Mouse (Mus musculus) heart, embryonic 16.5 days (tissue): ENCODE measurements around the gene Cyp2f2. TPM values are rescaled to one million over a fixed set of nuclear protein-coding genes. Genes with fewer than 3 reads are reported as not detected.

Source experiments
- ATAC-seq: fragments of 200-750 bp; cut with Nextera tagmentation; replicated peaks from 2 replicates; pipeline ENCODE4 v1.8.0; 2017; ENCODE audit warnings: moderate number of reproducible peaks; ENCODE audit not compliant: insufficient read depth, low FRiP score; ENCODE audit errors: extremely low read depth
- H3K27ac ChIP-seq: fragments of 300-500 bp; sonication (generic); 2 replicates; pipeline ENCODE4 v1.5.1; 2014; ENCODE audit warnings: mild to moderate bottlenecking, low read length, control low read depth, moderate library complexity
- H3K27me3 ChIP-seq: fragments of 300-500 bp; sonication (generic); 2 replicates; pipeline ENCODE4 v1.6.1; 2014; ENCODE audit warnings: low read length, mixed read lengths; ENCODE audit not compliant: control insufficient read depth, insufficient read depth
- H3K36me3 ChIP-seq: fragments of 300-500 bp; sonication (generic); 2 replicates; pipeline ENCODE4 v1.6.1; 2014; ENCODE audit not compliant: control insufficient read depth, insufficient read depth
- H3K4me1 ChIP-seq: fragments of 300-500 bp; sonication (generic); 2 replicates; pipeline ENCODE4 v1.6.1; 2014; ENCODE audit warnings: low read length, mixed read lengths; ENCODE audit not compliant: control insufficient read depth, insufficient read depth
- H3K4me2 ChIP-seq: fragments of 300-500 bp; sonication (generic); 2 replicates; pipeline ENCODE4 v1.6.1; 2014; ENCODE audit warnings: low read depth, mild to moderate bottlenecking, control low read depth, low read length
- H3K4me3 ChIP-seq: fragments of 300-500 bp; sonication (generic); 2 replicates; pipeline ENCODE4 v1.5.1; 2014; ENCODE audit warnings: mild to moderate bottlenecking, control low read depth, low read length
- H3K9ac ChIP-seq: fragments of 300-500 bp; sonication (generic); 2 replicates; pipeline ENCODE4 v1.6.1; 2014; ENCODE audit warnings: low read length, control low read depth
- H3K9me3 ChIP-seq: fragments of 300-500 bp; sonication (generic); replicated peaks from 2 replicates; pipeline ENCODE4 v1.6.1; 2016; ENCODE audit warnings: low read length; ENCODE audit not compliant: control insufficient read depth
- WGBS: fragments of 180-500 bp; shearing (Covaris S2); extraction: QIAGEN DNeasy Blood & Tissue Kit; methylation state at CpG from one replicate; pipeline ENCODE4 v1.1.7; 2014; 5-methylcytosine and 5-hydroxymethylcytosine counted together
- polyA plus RNA-seq: library from polyadenylated mRNA; unstranded; fragments of >200 nt; fragmentation: Nextera tagmentation; extraction: Ambion mirVana; gene quantifications from 2 replicates; pipeline ENCODE4 v1.2.1, GENCODE M21; 2015

Gene Cyp2f2
- polyA plus RNA-seq, 1 experiment from 2014 or later = 12.8 TPM

DNA sequence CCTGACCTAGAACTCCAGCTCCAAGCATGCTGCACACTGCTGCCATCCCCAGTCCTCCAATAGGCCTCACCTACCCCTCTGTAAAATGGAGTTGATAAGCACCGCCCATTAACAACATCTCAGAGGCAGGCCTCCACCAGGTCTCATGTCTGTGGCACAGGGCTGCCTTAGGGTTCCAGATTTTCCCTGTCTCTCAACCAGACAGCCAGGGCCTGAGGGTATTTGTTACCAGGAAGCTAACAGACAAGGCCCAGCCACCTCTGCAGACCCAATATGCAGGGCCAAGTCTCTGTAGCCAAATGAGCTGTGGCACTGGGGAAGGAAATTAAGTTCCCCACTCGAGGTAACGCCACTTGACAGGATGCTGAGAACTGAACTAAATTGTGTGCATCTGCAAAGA, 41.2 kb downstream of the Cyp2f2 start:
- Histone ChIP-seq H3K36me3 (peaks cover 39% of the 10 kb centered on the region), H3K9ac (no peak overlapping the region), H3K27ac (no peak overlapping the region), H3K9me3 (no peaks in the 10 kb centered on the region), H3K4me1 (peaks cover 50% of the 10 kb centered on the region), H3K4me2 (no peak overlapping the region), H3K4me3 (no peak overlapping the region), H3K27me3 (no peaks in the 10 kb centered on the region)
- 84% methylated on average over 3 of the region's 3 CpGs for WGBS
- no peak for ATAC-seq

DNA sequence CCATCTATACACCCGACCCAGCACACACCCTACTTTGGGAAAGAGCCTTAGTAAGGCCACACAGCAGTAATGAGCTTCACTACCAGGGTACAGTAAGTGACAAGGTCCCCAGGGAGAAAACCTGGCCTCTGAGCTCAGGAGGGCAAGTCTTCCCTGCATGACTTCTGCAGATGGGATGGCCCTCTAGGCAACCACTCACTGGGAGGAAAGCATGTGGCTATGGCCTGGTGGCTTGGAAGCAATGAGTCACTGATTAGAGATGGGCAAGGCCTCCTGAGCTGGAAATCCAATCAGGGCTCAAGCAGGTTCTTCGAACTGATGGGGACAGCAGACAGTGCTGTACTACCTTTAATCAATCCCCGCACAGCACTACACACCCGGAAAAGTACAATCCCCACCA, 42.0 kb downstream of the Cyp2f2 start:
- peaks cover 39% of the 10 kb centered on the region for H3K36me3 ChIP-seq
- H3K4me1 ChIP-seq = peaks cover 50% of the 10 kb centered on the region

DNA sequence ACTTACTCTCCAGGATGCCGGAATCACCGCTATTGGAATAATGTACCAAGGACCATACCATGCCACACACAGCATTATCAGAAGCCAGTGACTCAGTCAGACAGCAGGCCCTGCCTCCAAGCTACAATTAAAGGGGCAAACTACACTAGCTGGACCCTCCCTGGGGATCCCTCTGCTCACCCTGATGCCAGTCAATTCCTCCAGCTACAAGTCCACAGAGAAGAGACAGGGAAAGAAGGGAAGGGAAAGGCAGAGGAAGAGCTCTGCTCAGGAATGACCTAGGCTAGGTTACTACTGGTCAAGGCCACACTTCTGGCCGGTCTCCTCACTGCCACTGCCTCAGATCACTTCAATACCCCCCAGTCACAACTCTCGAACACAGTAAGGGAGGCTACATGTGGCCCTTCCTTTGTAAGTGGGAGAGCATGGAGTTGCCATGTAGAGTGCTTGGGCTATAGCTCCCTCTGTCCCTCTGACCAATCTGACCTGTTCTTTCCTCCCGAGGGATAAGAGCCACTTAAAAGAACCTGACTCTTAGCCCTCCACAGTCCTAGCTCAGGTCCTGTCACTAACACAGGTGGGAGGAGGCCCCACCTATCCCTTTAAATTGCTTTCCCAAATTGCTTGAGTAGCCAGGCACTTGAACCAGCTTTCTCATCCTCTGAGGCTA, 43.2 kb downstream of the Cyp2f2 start:
- peak overlapping the region; percentile 42 for H3K9ac ChIP-seq
- no peak overlapping the region for H3K4me3 ChIP-seq
- H3K36me3 ChIP-seq = peaks cover 30% of the 10 kb centered on the region

More for the DNA sequence above, 42.0 kb downstream of the Cyp2f2 start:
- H3K4me3 ChIP-seq = no peak overlapping the region
- no peak overlapping the region for H3K27ac ChIP-seq
- H3K9ac ChIP-seq = no peak overlapping the region
- H3K4me2 ChIP-seq = no peak overlapping the region
- 72% methylated on average over 4 of the region's 4 CpGs for WGBS
- no peaks in the 10 kb centered on the region for H3K9me3 ChIP-seq
- H3K27me3 ChIP-seq = no peaks in the 10 kb centered on the region
- ATAC-seq = no peak

DNA sequence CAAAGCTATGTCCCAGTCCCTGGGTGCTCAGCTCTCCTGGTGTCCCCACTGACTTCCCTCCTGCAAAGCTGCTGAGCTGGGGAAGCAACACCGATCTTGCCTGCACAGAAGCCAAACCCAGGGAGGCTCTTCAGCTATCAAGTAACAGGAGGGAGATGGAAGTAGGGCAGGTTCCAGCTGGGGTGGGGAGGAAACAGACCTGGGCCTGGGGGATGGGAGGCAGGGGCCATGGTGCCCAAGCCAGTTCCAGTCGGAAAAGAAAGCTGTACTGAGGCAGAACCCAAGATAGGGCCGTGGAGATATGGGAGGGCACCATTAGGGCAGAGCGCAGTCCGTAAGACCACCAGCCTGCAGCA, 43.7 kb downstream of the Cyp2f2 start:
- H3K27me3 ChIP-seq = no peaks in the 10 kb centered on the region
- H3K9ac ChIP-seq = peak overlapping the region; percentile 42
- 57% methylated on average over 5 of the region's 5 CpGs for WGBS
- H3K9me3 ChIP-seq = no peaks in the 10 kb centered on the region
- peaks cover 25% of the 10 kb centered on the region for H3K36me3 ChIP-seq
- no peak overlapping the region for H3K4me3 ChIP-seq
- no peak overlapping the region for H3K27ac ChIP-seq
- peak overlapping the region; percentile 73 for H3K4me2 ChIP-seq
- no peak for ATAC-seq
- H3K4me1 ChIP-seq = peaks cover 55% of the 10 kb centered on the region

More for the DNA sequence above, 43.2 kb downstream of the Cyp2f2 start:
- Histone ChIP-seq H3K4me2 (peak overlapping the region; percentile 73), H3K27ac (no peak overlapping the region), H3K4me1 (peaks cover 55% of the 10 kb centered on the region), H3K27me3 (no peaks in the 10 kb centered on the region), H3K9me3 (no peaks in the 10 kb centered on the region)
- no peak for ATAC-seq
- WGBS = 79% methylated on average over 5 of the region's 5 CpGs

DNA sequence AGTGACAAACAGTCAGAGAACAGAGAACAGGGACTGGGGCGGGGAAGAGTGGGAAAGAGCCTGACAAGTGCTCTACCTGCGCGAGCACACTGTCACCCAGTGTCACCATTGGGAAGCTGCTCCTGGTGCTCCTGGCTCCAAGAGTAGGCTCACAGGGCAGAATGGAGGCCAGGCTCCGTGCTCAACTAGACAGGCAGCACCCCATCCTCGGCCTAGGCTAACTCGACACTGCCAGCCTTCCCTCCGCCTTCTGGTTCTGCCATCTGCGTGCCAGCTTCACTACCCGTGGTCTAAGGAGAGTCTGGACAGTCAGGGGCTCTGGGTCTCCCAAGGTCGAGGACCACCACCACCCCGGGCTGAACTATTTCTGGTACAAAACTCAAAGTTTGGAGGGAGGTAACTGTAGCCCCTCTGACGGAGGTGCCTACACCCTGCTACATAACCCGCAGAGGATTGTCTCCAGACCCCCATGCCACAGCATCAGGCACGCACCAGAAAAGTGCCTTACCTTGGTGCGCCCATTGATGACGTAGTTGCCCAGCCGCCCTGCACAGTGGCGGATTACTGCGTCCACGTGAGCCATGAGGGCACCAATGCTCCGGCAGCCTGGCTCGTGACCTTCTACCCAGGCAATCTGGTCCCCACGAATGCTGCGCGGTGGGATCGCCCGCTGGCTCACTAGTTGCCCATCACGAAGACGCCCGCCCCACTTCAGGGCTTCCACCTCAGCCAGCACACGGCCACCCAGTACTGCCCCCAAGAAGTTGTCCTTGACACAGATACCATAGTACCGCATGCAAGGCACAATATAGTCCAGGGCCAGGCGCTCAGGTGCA, 44.6 kb downstream of the Cyp2f2 start:
- WGBS = 78% methylated on average over 33 of the region's 33 CpGs
- Histone ChIP-seq H3K27ac (no peak overlapping the region), H3K4me2 (peak overlapping the region; percentile 73), H3K9ac (peak overlapping the region; percentile 85; the same call in 1 of the 2 replicates), H3K27me3 (no peaks in the 10 kb centered on the region), H3K4me1 (peaks cover 55% of the 10 kb centered on the region), H3K4me3 (peak overlapping the region; percentile 73), H3K36me3 (peaks cover 16% of the 10 kb centered on the region), H3K9me3 (no peaks in the 10 kb centered on the region)
- no peak for ATAC-seq

DNA sequence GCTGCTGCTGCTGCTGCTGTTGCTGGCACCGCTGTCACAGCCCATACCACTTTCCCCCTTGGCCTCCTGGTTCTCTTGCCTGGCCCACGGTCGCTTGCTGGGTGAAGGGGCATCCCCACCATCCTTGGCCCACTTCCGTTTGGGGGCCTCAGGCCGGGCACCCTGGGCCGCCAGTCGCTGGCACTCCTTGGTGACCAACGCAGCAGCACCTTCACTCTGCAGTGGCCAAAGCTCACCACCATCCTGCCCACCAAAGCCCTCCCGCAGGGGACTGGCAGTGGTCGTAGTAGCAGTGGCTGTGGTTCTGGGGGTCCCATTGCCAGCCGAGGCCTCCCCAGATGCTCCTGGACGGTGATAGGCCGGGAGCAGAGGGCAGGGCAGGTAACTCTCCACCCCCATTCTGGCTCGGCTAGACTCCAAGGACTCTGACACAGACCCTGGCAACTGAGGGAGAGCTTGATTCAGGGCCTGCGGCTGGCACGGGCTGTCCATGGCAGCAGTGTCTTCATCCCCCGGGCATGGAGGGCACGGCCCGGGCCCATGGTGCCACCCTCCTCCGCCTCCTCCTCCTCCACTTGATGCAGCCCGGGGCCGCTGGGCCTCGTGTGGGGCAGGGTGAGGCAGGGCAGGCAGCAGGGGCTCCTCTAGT, 45.4 kb downstream of the Cyp2f2 start:
- Histone ChIP-seq H3K4me1 (peaks cover 55% of the 10 kb centered on the region), H3K27ac (no peak overlapping the region), H3K27me3 (no peaks in the 10 kb centered on the region), H3K36me3 (peaks cover 14% of the 10 kb centered on the region), H3K4me3 (peak overlapping the region; percentile 73), H3K9ac (peak overlapping the region; percentile 85), H3K4me2 (peak overlapping the region; percentile 73), H3K9me3 (no peaks in the 10 kb centered on the region)
- 67% methylated on average over 23 of the region's 23 CpGs for WGBS
- no peak for ATAC-seq

DNA sequence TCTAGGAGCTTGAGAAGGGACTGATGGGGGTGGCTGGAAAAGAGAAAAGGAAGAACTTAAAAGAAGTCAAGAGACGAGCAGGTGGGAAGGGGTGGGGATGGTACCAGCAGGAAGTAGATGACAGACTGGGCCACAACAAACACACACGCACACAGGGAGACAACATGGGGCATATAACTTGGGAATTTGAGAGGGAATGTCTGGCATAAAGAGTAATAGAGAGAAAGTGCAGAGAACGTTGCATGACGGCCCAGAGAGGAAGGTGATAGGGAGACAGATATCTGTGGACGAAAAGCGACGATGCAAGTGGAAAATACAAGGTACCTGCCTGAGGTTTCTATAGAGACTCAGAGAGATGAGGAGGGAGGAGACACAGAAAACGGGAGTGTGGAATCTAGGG, 46.0 kb downstream of the Cyp2f2 start:
- Histone ChIP-seq H3K9me3 (no peaks in the 10 kb centered on the region), H3K36me3 (peaks cover 19% of the 10 kb centered on the region), H3K27ac (peak overlapping the region; percentile 96), H3K4me2 (peak overlapping the region; percentile 73), H3K4me1 (peaks cover 49% of the 10 kb centered on the region), H3K27me3 (no peaks in the 10 kb centered on the region), H3K9ac (peak overlapping the region; percentile 85), H3K4me3 (peak overlapping the region; percentile 73)
- WGBS = 4% methylated on average over 8 of the region's 8 CpGs
- ATAC-seq = no peak

DNA sequence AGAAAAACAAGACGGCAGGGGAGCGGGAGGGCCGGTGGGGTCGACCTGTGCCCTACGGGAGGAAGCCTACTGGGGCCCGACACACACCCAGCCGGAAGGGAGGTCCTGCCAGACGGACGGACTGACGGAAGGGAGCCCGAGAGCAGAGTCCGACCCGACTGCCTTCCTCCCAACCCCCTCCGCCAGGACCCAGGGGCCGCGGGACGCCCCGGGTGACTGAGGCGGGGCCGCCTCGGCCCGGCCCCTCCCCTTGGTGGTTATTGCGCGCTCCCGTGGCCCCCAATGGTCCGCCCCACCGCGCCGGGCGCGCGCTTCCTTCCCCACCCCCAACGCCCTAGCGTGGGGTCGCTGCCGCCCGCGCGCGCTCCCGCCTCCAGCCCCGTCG, 46.5 kb downstream of the Cyp2f2 start:
- H3K36me3 ChIP-seq = peaks cover 22% of the 10 kb centered on the region
- 0% methylated on average over 34 of the region's 43 CpGs for WGBS
- peaks cover 46% of the 10 kb centered on the region for H3K4me1 ChIP-seq

More for the DNA sequence above, 46.5 kb downstream of the Cyp2f2 start:
- H3K4me2 ChIP-seq = peak overlapping the region; percentile 73
- peak overlapping the region; percentile 96 for H3K27ac ChIP-seq
- H3K4me3 ChIP-seq = peak overlapping the region; percentile 73
- H3K27me3 ChIP-seq = no peaks in the 10 kb centered on the region
- H3K9ac ChIP-seq = peak overlapping the region; percentile 85
- H3K9me3 ChIP-seq = no peaks in the 10 kb centered on the region
- peak; percentile 82 for ATAC-seq
